Mouse (Mus musculus) common myeloid progenitor, adult 5-6 weeks (primary cell): ENCODE data around the gene Gm4567. TPM values are rescaled to one million over a fixed set of nuclear protein-coding genes. Genes with fewer than 3 reads are reported as not detected.
"Not testable (repeated sequence)": the region's sequence is repeated elsewhere in the genome, so short reads cannot be mapped to it uniquely, and the experiment has no call there.

Experiments used
- ATAC-seq: replicated peaks from 2 replicates; pipeline ENCODE4 v1.8.0; 2016; ENCODE audit warnings: low read depth, mild to moderate bottlenecking, moderate TSS enrichment, inconsistent platforms; ENCODE audit not compliant: poor library complexity, severe bottlenecking
- total RNA-seq: library from RNA; stranded (forward); fragments of 200-1000, 187-1606 nt; gene quantifications from 2 replicates; pipeline ENCODE4 v1.2.3, GENCODE M21; 2017

The Gm4567 gene
- not detected in 2 replicates for total RNA-seq

- not testable (repeated sequence) for ATAC-seq
Measured at GRCm38 (mm10) chr7:22719610-22720009, at the start of gene Gm4567. TSS of gene Gm4567 (minus strand) at chr7:22719710.

GRCm38 (mm10) chr7:22761397-22761796 is 41.9 kb upstream of the Gm4567 start, which contains the start of gene Vmn1r157:
TSS of gene Vmn1r157 (plus strand) at chr7:22761697.
- ATAC-seq: not testable (repeated sequence)

- ATAC-seq: not testable (repeated sequence)
Measured at GRCm38 (mm10) chr7:22692217-22692616, 27.3 kb downstream of the Gm4567 start, which contains the start of gene Gm8693. TSS of gene Gm8693 (minus strand) at chr7:22692317.

Other genes starting within 250 kb of the Gm4567 start
- gene Vmn1r151, start 220.0 kb downstream of the Gm4567 start, total RNA-seq: not detected in 2 replicates
- not detected in 2 replicates for gene Vmn1r152, start 196.7 kb downstream of the Gm4567 start, total RNA-seq
- gene Gm8677, start 184.8 kb downstream of the Gm4567 start, total RNA-seq: not detected in 2 replicates
- gene Gm4201, start 154.4 kb downstream of the Gm4567 start, total RNA-seq: not detected in 2 replicates
- gene Gm4565, start 131.6 kb downstream of the Gm4567 start, total RNA-seq: not detected in 2 replicates
- gene Vmn1r155, start 61.7 kb downstream of the Gm4567 start, total RNA-seq: not detected in 2 replicates
- not detected in 2 replicates for gene Gm8693, start 27.4 kb downstream of the Gm4567 start, total RNA-seq
- not detected in 2 replicates for gene Vmn1r157, start 42.0 kb upstream of the Gm4567 start, total RNA-seq
- gene Vmn1r158, start 71.1 kb upstream of the Gm4567 start, total RNA-seq: not detected in 2 replicates
- not detected in 2 replicates for gene Vmn1r159, start 123.9 kb upstream of the Gm4567 start, total RNA-seq
- gene Vmn1r160, start 151.5 kb upstream of the Gm4567 start, total RNA-seq: not detected in 2 replicates